Mouse (Mus musculus) c-Kit-negative CD71-positive TER-119-positive erythroid progenitor cells, embryonic 14.5 days (primary cell): ENCODE results near the gene Ugt1a2.

Experiments used
- DNase-seq: peaks from one replicate; pipeline ENCODE4 v3.0.0-alpha.2; 2013; ENCODE audit warnings: low read depth, low spot score

Gene Ugt1a2

GRCm38 (mm10) chr1:88256886-88257663, 56.7 kb downstream of the Ugt1a2 start:
- DNase-seq: no peak

- no peak for DNase-seq
Measured at GRCm38 (mm10) chr1:88257681-88258080, 57.3 kb downstream of the Ugt1a2 start.

- no peak for DNase-seq
Measured at GRCm38 (mm10) chr1:88258361-88258760, 58.0 kb downstream of the Ugt1a2 start.

GRCm38 (mm10) chr1:88258881-88259642, 58.7 kb downstream of the Ugt1a2 start:
- DNase-seq: no peak

GRCm38 (mm10) chr1:88259643-88260024, 59.2 kb downstream of the Ugt1a2 start:
- no peak for DNase-seq

- no peak for DNase-seq
Measured at GRCm38 (mm10) chr1:88260114-88260513, 59.7 kb downstream of the Ugt1a2 start.

- DNase-seq: no peak
Measured at GRCm38 (mm10) chr1:88260604-88261377, 60.4 kb downstream of the Ugt1a2 start.

- DNase-seq: no peak
Measured at GRCm38 (mm10) chr1:88261706-88262105, 61.3 kb downstream of the Ugt1a2 start.

GRCm38 (mm10) chr1:88262255-88262654, 61.9 kb downstream of the Ugt1a2 start:
- DNase-seq: no peak

- DNase-seq: no peak
Measured at GRCm38 (mm10) chr1:88262961-88263360, 62.6 kb downstream of the Ugt1a2 start.

- DNase-seq: no peak
Measured at GRCm38 (mm10) chr1:88263778-88264177, 63.4 kb downstream of the Ugt1a2 start.

GRCm38 (mm10) chr1:88264237-88264868, 64.0 kb downstream of the Ugt1a2 start:
- no peak for DNase-seq

- DNase-seq: no peak
Measured at GRCm38 (mm10) chr1:88264869-88265240, 64.5 kb downstream of the Ugt1a2 start.

- no peak for DNase-seq
Measured at GRCm38 (mm10) chr1:88266123-88266522, 65.7 kb downstream of the Ugt1a2 start.

- DNase-seq: no peak
Measured at GRCm38 (mm10) chr1:88267489-88267888, 67.1 kb downstream of the Ugt1a2 start.

- DNase-seq: no peak
Measured at GRCm38 (mm10) chr1:88268070-88268469, 67.7 kb downstream of the Ugt1a2 start.
